Mouse (Mus musculus) brain, embryonic 14.5 days (tissue): ENCODE results near the gene B3galt1.

Experiments used
- CTCF ChIP-seq: fragments of 200-500 bp; IDR thresholded peaks from 2 replicates; pipeline ENCODE4 v1.5.1; 2012; ENCODE audit warnings: inconsistent platforms, mild to moderate bottlenecking, moderate library complexity, borderline replicate concordance; ENCODE audit not compliant: insufficient read depth, insufficient read length; ENCODE audit errors: extremely low read depth
- POLR2A ChIP-seq: fragments of 200-500 bp; IDR thresholded peaks from 2 replicates; pipeline ENCODE4 v1.6.1; 2012; ENCODE audit warnings: mild to moderate bottlenecking, inconsistent platforms, borderline replicate concordance; ENCODE audit not compliant: poor library complexity, insufficient read depth, insufficient read length, severe bottlenecking; ENCODE audit errors: extremely low read depth

DNA sequence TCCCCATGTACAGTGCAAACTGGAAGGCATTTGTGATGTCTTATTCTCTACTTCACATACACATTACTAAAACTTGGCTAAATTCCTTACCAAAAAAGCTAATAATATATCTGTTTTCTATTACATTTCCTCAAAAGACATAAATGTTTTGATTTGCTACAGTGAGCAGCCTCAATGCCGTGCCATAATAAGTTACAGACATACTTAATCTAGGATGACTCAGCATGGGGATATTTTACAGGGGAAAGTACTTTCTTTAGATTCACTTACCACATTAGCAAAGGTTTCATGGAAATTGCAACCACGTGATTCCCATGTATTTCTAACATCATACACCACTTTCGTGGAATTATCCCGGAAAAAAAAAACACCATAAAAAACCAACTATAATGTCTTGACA is 495.7 kb downstream of the B3galt1 start:
- TF ChIP-seq POLR2A = no peak
- TF ChIP-seq CTCF = no peak
